Mouse (Mus musculus): Measurements from ENCODE around the gene Ddx54. TPM values are rescaled to one million over a fixed set of nuclear protein-coding genes. Genes with fewer than 3 reads are reported as not detected.

The Ddx54 gene
- polyA plus RNA-seq, 1 experiment, result 126 TPM

GRCm38 (mm10) chr5:120594485-120594884 is 18.1 kb upstream of the Ddx54 start:
- TF ChIP-seq GATA1 (IDR thresholded peaks at IDR 0.05; ENCODE audit: low read length), result no peak

- TF ChIP-seq GATA1 (IDR thresholded peaks at IDR 0.05; ENCODE audit: low read length), result no peak
Measured at GRCm38 (mm10) chr5:120599625-120600024, 12.9 kb upstream of the Ddx54 start.

- no peak for TF ChIP-seq GATA1 (IDR thresholded peaks at IDR 0.05; ENCODE audit: low read length)
Measured at GRCm38 (mm10) chr5:120600946-120601668, 11.4 kb upstream of the Ddx54 start.

GRCm38 (mm10) chr5:120602210-120602609 is 10.3 kb upstream of the Ddx54 start:
- TF ChIP-seq GATA1 (IDR thresholded peaks at IDR 0.05; ENCODE audit: low read length), result no peak

GRCm38 (mm10) chr5:120603515-120603914 is 9.0 kb upstream of the Ddx54 start:
- TF ChIP-seq GATA1 (IDR thresholded peaks at IDR 0.05; ENCODE audit: low read length), result no peak

- TF ChIP-seq GATA1 (IDR thresholded peaks at IDR 0.05; ENCODE audit: low read length), result no peak
Measured at GRCm38 (mm10) chr5:120604839-120605238, 7.7 kb upstream of the Ddx54 start.

GRCm38 (mm10) chr5:120605241-120605661 is 7.3 kb upstream of the Ddx54 start:
- TF ChIP-seq GATA1 (IDR thresholded peaks at IDR 0.05; ENCODE audit: low read length), result no peak

GRCm38 (mm10) chr5:120605688-120606087 is 6.9 kb upstream of the Ddx54 start:
- TF ChIP-seq GATA1 (IDR thresholded peaks at IDR 0.05; ENCODE audit: low read length), result no peak

GRCm38 (mm10) chr5:120606590-120607200 is 5.8 kb upstream of the Ddx54 start:
- TF ChIP-seq GATA1 (IDR thresholded peaks at IDR 0.05; ENCODE audit: low read length), result no peak

GRCm38 (mm10) chr5:120607335-120607734 is 5.2 kb upstream of the Ddx54 start:
- TF ChIP-seq GATA1 (IDR thresholded peaks at IDR 0.05; ENCODE audit: low read length), result no peak

- TF ChIP-seq GATA1 (IDR thresholded peaks at IDR 0.05; ENCODE audit: low read length), result no peak
Measured at GRCm38 (mm10) chr5:120609246-120609775, 3.2 kb upstream of the Ddx54 start.

GRCm38 (mm10) chr5:120610906-120611305 is 1.6 kb upstream of the Ddx54 start:
- no peak for TF ChIP-seq GATA1 (IDR thresholded peaks at IDR 0.05; ENCODE audit: low read length)

GRCm38 (mm10) chr5:120611416-120611815 is 1.1 kb upstream of the Ddx54 start:
- no peak for TF ChIP-seq GATA1 (IDR thresholded peaks at IDR 0.05; ENCODE audit: low read length)

- TF ChIP-seq GATA1 (IDR thresholded peaks at IDR 0.05; ENCODE audit: low read length), result no peak
Measured at GRCm38 (mm10) chr5:120612822-120613604, 474 bp downstream of the Ddx54 start.

GRCm38 (mm10) chr5:120615903-120616302 is 3.4 kb downstream of the Ddx54 start:
- TF ChIP-seq GATA1 (IDR thresholded peaks at IDR 0.05; ENCODE audit: low read length), result no peak

GRCm38 (mm10) chr5:120618778-120619177 is 6.2 kb downstream of the Ddx54 start:
- no peak for TF ChIP-seq GATA1 (IDR thresholded peaks at IDR 0.05; ENCODE audit: low read length)

All from G1E-ER4 (cell line).